18 mouse cellular contexts compared by ENCODE assay signal in the genomic region with DNA sequence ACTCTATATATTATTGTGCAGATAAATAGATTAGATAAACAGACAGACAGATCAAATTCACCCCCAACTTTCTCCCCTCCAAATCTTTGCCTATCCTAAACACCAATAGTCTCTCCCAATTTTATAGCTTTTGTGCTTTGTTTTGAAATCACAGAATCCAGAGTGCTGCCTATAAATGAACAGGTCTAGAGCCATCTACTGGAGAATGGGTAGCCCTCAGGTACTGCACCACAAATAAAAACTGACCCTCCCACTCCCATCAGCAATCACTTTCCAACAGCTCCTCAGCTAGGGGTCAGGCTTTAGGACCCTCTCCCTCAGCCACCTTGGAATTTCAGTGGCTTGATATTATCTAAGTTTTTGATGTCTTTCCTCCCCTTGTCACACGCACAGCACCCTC. TPM values are rescaled to one million over a fixed set of nuclear protein-coding genes. Genes with fewer than 3 reads are reported as not detected.
DNase-seq lines count a peak whose midpoint lies in the region; ATAC-seq and TF ChIP-seq lines count a peak whose summit lies in the region.
"Had no signal": no experiment of that assay in that cellular context is flagged by ENCODE, and none has a peak within 500 bp of the region (broad histone marks: within the 10 kb centered on the region; RNA-seq: fewer than 3 reads in every experiment).

No protein-coding gene starts in this region.

- no peaks in the 10 kb centered on the region for H3K36me3 ChIP-seq in MEL (ENCODE audit: control insufficient read depth in 1 of 2, insufficient read depth in 2 of 2, low read length in 2 of 2)
- no peaks in the 10 kb centered on the region for H3K36me3 ChIP-seq in liver, embryonic 12.5 days
- H3K36me3 ChIP-seq: embryonic facial prominence, embryonic 10.5 days; forebrain, embryonic 10.5 days; heart, embryonic 15.5 days; limb, embryonic 10.5 days had no signal

- peak; percentile 42 for DNase-seq in kidney, adult 9 months
- DNase-seq in kidney, postnatal 14 days, result no peak
- DNase-seq in A20 (ENCODE audit: low read depth, low spot score), result peak; percentile 31
- no peak for DNase-seq in MEL (ENCODE audit: low read depth, low spot score)
- no peak for DNase-seq in left cerebral cortex, adult 18-20 months (ENCODE audit: low spot score in 2 of 2)
- no peak for DNase-seq in spleen, postnatal 4 days (ENCODE audit: low spot score in 2 of 2)
- no peak for DNase-seq in frontal cortex, postnatal 10 days (ENCODE audit: low spot score in 2 of 2)
- DNase-seq: adrenal gland, postnatal 25 days; cerebellum, adult 11-12 months; gastrocnemius, postnatal 10 days; right cerebral cortex, postnatal 4 days; thymus, adult 18-20 months had no signal

- peak in 1 of 3 experiments; percentile 53; a peak in 2 of 6 replicates for TF ChIP-seq CTCF in MEL (IDR thresholded peaks at IDR 0.05 in 2 of 3, conservative IDR thresholded peaks at IDR 0.05 in 1 of 3; ENCODE audit: control insufficient read depth in 1 of 3, insufficient read depth in 1 of 3, low read depth in 2 of 3, low read length in 3 of 3, poor library complexity in 1 of 3, severe bottlenecking in 1 of 3)

- no peak overlapping the region for H3K9ac ChIP-seq in MEL (ENCODE audit: control insufficient read depth, low read depth, low read length, poor library complexity, severe bottlenecking)
- H3K9ac ChIP-seq in liver, embryonic 12.5 days, result no peak overlapping the region
- H3K9ac ChIP-seq: heart, embryonic 15.5 days had no signal

- H3K9me3 ChIP-seq in MEL (replicated peaks; ENCODE audit: insufficient read depth, low read length), result no peaks in the 10 kb centered on the region
- H3K9me3 ChIP-seq in liver, embryonic 12.5 days (replicated peaks), result no peaks in the 10 kb centered on the region
- H3K9me3 ChIP-seq: embryonic facial prominence, embryonic 10.5 days; forebrain, embryonic 10.5 days; heart, embryonic 15.5 days; limb, embryonic 10.5 days had no signal

- H3K79me2 ChIP-seq in MEL (ENCODE audit: control insufficient read depth, insufficient read depth, low read length, poor library complexity), result no peaks in the 10 kb centered on the region

- no peak overlapping the region for H3K27ac ChIP-seq in MEL (ENCODE audit: control insufficient read depth, low read depth, low read length)
- no peak overlapping the region for H3K27ac ChIP-seq in liver, embryonic 12.5 days
- H3K27ac ChIP-seq: embryonic facial prominence, embryonic 10.5 days; forebrain, embryonic 10.5 days; heart, embryonic 15.5 days; limb, embryonic 10.5 days had no signal

- H3K27me3 ChIP-seq in MEL (ENCODE audit: control insufficient read depth in 1 of 2, insufficient read depth in 2 of 2, low read length in 2 of 2), result peaks cover 0 to 8% of the 10 kb centered on the region in 2 experiments; a peak in 3 of 4 replicates
- H3K27me3 ChIP-seq in liver, embryonic 12.5 days (replicated peaks), result peaks cover 5% of the 10 kb centered on the region
- H3K27me3 ChIP-seq: heart, embryonic 15.5 days had no signal

- no peaks in the 10 kb centered on the region for H3K4me1 ChIP-seq in MEL (ENCODE audit: control insufficient read depth in 1 of 2, insufficient read depth in 2 of 2, low read length in 2 of 2)
- H3K4me1 ChIP-seq in liver, embryonic 12.5 days, result no peaks in the 10 kb centered on the region
- H3K4me1 ChIP-seq: embryonic facial prominence, embryonic 10.5 days; forebrain, embryonic 10.5 days; heart, embryonic 15.5 days; limb, embryonic 10.5 days had no signal

- H3K4me3 ChIP-seq in MEL (ENCODE audit: control insufficient read depth in 1 of 2, insufficient read depth in 1 of 2, low read depth in 2 of 2, low read length in 2 of 2), result no peak overlapping the region
- no peak overlapping the region for H3K4me3 ChIP-seq in liver, embryonic 12.5 days
- H3K4me3 ChIP-seq: embryonic facial prominence, embryonic 10.5 days; forebrain, embryonic 10.5 days; heart, embryonic 15.5 days; limb, embryonic 10.5 days had no signal

- no peak for TF ChIP-seq EP300 in MEL (IDR thresholded peaks at IDR 0.05; ENCODE audit: low read depth in 1 of 2, low read length in 2 of 2)

- H3K4me2 ChIP-seq in liver, embryonic 12.5 days, result no peak overlapping the region
- H3K4me2 ChIP-seq: heart, embryonic 15.5 days had no signal

- WGBS in liver, embryonic 12.5 days (ENCODE audit: insufficient replicate concordance), result 74% methylated on average over 1 of the region's 1 CpGs

- ATAC-seq in liver, embryonic 12.5 days, result peak; percentile 59

- peak; percentile 43 for TF ChIP-seq RAD21 in MEL (IDR thresholded peaks at IDR 0.05; ENCODE audit: low read depth, low read length)

- no peak for TF ChIP-seq POLR2A in MEL (IDR thresholded peaks at IDR 0.05; ENCODE audit: control insufficient read depth in 1 of 2, insufficient read depth in 1 of 2, low read depth in 1 of 2, low read length in 2 of 2, poor library complexity in 1 of 2)

TF ChIP-seq in MEL, 35 proteins besides CTCF, POLR2A, EP300 and RAD21:
- TF ChIP-seq E2F4 (IDR thresholded peaks at IDR 0.05; ENCODE audit: borderline replicate concordance, low read depth, low read length) (no peak), MYB (IDR thresholded peaks at IDR 0.05; ENCODE audit: low read depth, low read length) (no peak), ZC3H11A (IDR thresholded peaks at IDR 0.05; ENCODE audit: low read depth, low read length) (peak; percentile 46; the same call in 1 of the 2 replicates), CHD1 (IDR thresholded peaks at IDR 0.05; ENCODE audit: low read depth, low read length) (no peak), TCF12 (IDR thresholded peaks at IDR 0.05; ENCODE audit: low read depth, low read length) (no peak), SMC3 (IDR thresholded peaks at IDR 0.05; ENCODE audit: low read depth, low read length) (peak; percentile 76), CHD2 (IDR thresholded peaks at IDR 0.05; ENCODE audit: low read length) (no peak), MAX (IDR thresholded peaks at IDR 0.05; ENCODE audit: low read length) (no peak)
TF ChIP-seq in MEL: peak in this region for 2.

RNA-seq across cellular contexts. Expression of a gene that starts 24.1 kb away (rescaled TPM):
- total RNA-seq in MEL (2012; rRNA removed), result not detected in 2 replicates
- polyA plus RNA-seq in MEL (2012; ENCODE audit: insufficient read depth in 1 of 2, insufficient read length in 2 of 2, low read depth in 1 of 2, low replicate concordance in 2 of 2, missing spikeins in 1 of 2), result not detected
- polyA plus RNA-seq in liver, embryonic 12.5 days (2016; fragmentation: Nextera tagmentation; extraction: Ambion mirVana), result not detected in 2 replicates
- not detected for total RNA-seq in left cerebral cortex, adult 18-20 months (2021)
- total RNA-seq: adrenal gland, postnatal 25 days; gastrocnemius, postnatal 10 days; layer of hippocampus, adult 8-10 months had no signal
- polyA plus RNA-seq: embryonic facial prominence, embryonic 10.5 days; forebrain, embryonic 10.5 days; limb, embryonic 10.5 days had no signal

RNA-seq across cellular contexts. Expression of a gene that starts 44.9 kb away (rescaled TPM):
- 0.31 and 0.39 TPM in 2 replicates for total RNA-seq in MEL (2012; rRNA removed)
- polyA plus RNA-seq in MEL (2012; ENCODE audit: insufficient read depth in 1 of 2, insufficient read length in 2 of 2, low read depth in 1 of 2, low replicate concordance in 2 of 2, missing spikeins in 1 of 2), result under 1 TPM in 1 of 2 experiments, not detected in 1; 0.58 TPM
- polyA plus RNA-seq in liver, embryonic 12.5 days (2016; fragmentation: Nextera tagmentation; extraction: Ambion mirVana), result 8.0 and 8.5 TPM in 2 replicates
- 1 to 10 TPM; 1.5 TPM for total RNA-seq in left cerebral cortex, adult 18-20 months (2021)

RNA-seq across cellular contexts. Expression of a gene that starts 47.6 kb away (rescaled TPM):
- total RNA-seq in MEL (2012; rRNA removed), result 11.3 and 13.6 TPM in 2 replicates
- polyA plus RNA-seq in MEL (2012; ENCODE audit: insufficient read depth in 1 of 2, insufficient read length in 2 of 2, low read depth in 1 of 2, low replicate concordance in 2 of 2, missing spikeins in 1 of 2), result 10 to 100 TPM in 1 of 2 experiments, not detected in 1; 13.9 TPM
- 7.1 and 9.0 TPM in 2 replicates for polyA plus RNA-seq in liver, embryonic 12.5 days (2016; fragmentation: Nextera tagmentation; extraction: Ambion mirVana)
- total RNA-seq in left cerebral cortex, adult 18-20 months (2021), result 10 to 100 TPM; 36.9 to 43.6 TPM

RNA-seq across cellular contexts. Expression of a gene that starts 49.8 kb away (rescaled TPM):
- not detected in 2 replicates for total RNA-seq in MEL (2012; rRNA removed)
- polyA plus RNA-seq in MEL (2012; ENCODE audit: insufficient read depth in 1 of 2, insufficient read length in 2 of 2, low read depth in 1 of 2, low replicate concordance in 2 of 2, missing spikeins in 1 of 2), result not detected
- polyA plus RNA-seq in liver, embryonic 12.5 days (2016; fragmentation: Nextera tagmentation; extraction: Ambion mirVana), result 0.11 and 0.13 TPM in 2 replicates
- not detected for total RNA-seq in left cerebral cortex, adult 18-20 months (2021)
- total RNA-seq: adrenal gland, postnatal 25 days; gastrocnemius, postnatal 10 days; layer of hippocampus, adult 8-10 months had no signal
- polyA plus RNA-seq: embryonic facial prominence, embryonic 10.5 days; forebrain, embryonic 10.5 days; heart, embryonic 15.5 days; limb, embryonic 10.5 days had no signal

RNA-seq across cellular contexts. Expression of a gene that starts 59.5 kb away (rescaled TPM):
- 7.1 and 8.6 TPM in 2 replicates for total RNA-seq in MEL (2012; rRNA removed)
- 1 to 10 TPM in 1 of 2 experiments, not detected in 1; 6.1 TPM for polyA plus RNA-seq in MEL (2012; ENCODE audit: insufficient read depth in 1 of 2, insufficient read length in 2 of 2, low read depth in 1 of 2, low replicate concordance in 2 of 2, missing spikeins in 1 of 2)
- 49.3 and 49.7 TPM in 2 replicates for polyA plus RNA-seq in liver, embryonic 12.5 days (2016; fragmentation: Nextera tagmentation; extraction: Ambion mirVana)
- total RNA-seq in left cerebral cortex, adult 18-20 months (2021), result 10 to 100 TPM; 16.5 TPM

Comparison
In these comparisons a context has a peak if more than half of its experiments do, and no peak if none do; other contexts are left out.
1. DNase-seq: peak in kidney, adult 9 months (single experiment) and A20 (single experiment); none in kidney, postnatal 14 days (single experiment), MEL (single experiment), left cerebral cortex, adult 18-20 months (0 of 2), spleen, postnatal 4 days (0 of 2) and frontal cortex, postnatal 10 days (0 of 2).